In genomic region chr7:132276287-132276686, GRCm38 (mm10) we compare ENCODE assay signal across 12 mouse cellular contexts.
"Had no signal": no experiment of that assay in that cellular context is flagged by ENCODE, and none has a peak within 500 bp of the region (broad histone marks: within the 10 kb centered on the region; RNA-seq: fewer than 3 reads in every experiment).

No protein-coding gene starts in this region.

- H3K4me2 ChIP-seq: liver, embryonic 11.5 days; liver, embryonic 15.5 days; neural tube, embryonic 12.5 days had no signal

- H3K4me3 ChIP-seq: left cerebral cortex, adult 2 months; limb, embryonic 10.5 days; liver, embryonic 15.5 days; neural tube, embryonic 12.5 days had no signal

- H3K9ac ChIP-seq: liver, embryonic 15.5 days; neural tube, embryonic 12.5 days had no signal

- H3K27me3 ChIP-seq: liver, embryonic 15.5 days; neural tube, embryonic 12.5 days had no signal

- ATAC-seq: lung, postnatal 0 days had no signal

- H3K4me1 ChIP-seq: liver, embryonic 15.5 days had no signal

- H3K9me3 ChIP-seq: limb, embryonic 10.5 days; liver, embryonic 15.5 days; neural tube, embryonic 12.5 days had no signal

- DNase-seq: kidney, adult 8-10 months; kidney, postnatal 25 days; lung, adult 2 months; lung, postnatal 36 days; right cerebral cortex, postnatal 4 days; thymus, postnatal 36 days had no signal

- H3K36me3 ChIP-seq: limb, embryonic 10.5 days; liver, embryonic 15.5 days; neural tube, embryonic 12.5 days had no signal

- H3K27ac ChIP-seq: left cerebral cortex, adult 2 months; limb, embryonic 10.5 days; liver, embryonic 15.5 days; neural tube, embryonic 12.5 days had no signal
